Mouse (Mus musculus): ENCODE results near the gene Exph5. TPM values are rescaled to one million over a fixed set of nuclear protein-coding genes. Genes with fewer than 3 reads are reported as not detected.

Exph5 gene
- total and polyA plus RNA-seq, 2 experiments = 2.7 to 11.9 TPM

- H3K4me1 ChIP-seq (ENCODE audit: control insufficient read depth, insufficient read depth, low read length) = peaks cover 4% of the 10 kb centered on the region; the same call in 1 of the 2 replicates
- no peak overlapping the region for H3K4me3 ChIP-seq (ENCODE audit: insufficient read depth, low read depth, low read length)
- 24% methylated on average over 4 of the region's 4 CpGs for WGBS
- peak overlapping the region; percentile 89 for H3K27ac ChIP-seq (replicated peaks; ENCODE audit: insufficient read depth, low read depth, low read length)
- H3K36me3 ChIP-seq (ENCODE audit: control insufficient read depth, insufficient read depth, low read length) = no peaks in the 10 kb centered on the region
- DNase-seq (ENCODE audit: extremely low read depth, low read depth, low spot score) = peak; percentile 91
- no peaks in the 10 kb centered on the region for H3K27me3 ChIP-seq (ENCODE audit: control insufficient read depth, insufficient read depth, low read length)
- TF ChIP-seq POLR2A (IDR thresholded peaks at IDR 0.05; ENCODE audit: extremely low read depth, insufficient read depth, low read length) = no peak
- H3K9ac ChIP-seq (ENCODE audit: low read depth, low read length) = no peak overlapping the region
- no peaks in the 10 kb centered on the region; the same call in 1 of the 2 replicates for H3K79me2 ChIP-seq (ENCODE audit: control insufficient read depth, insufficient read depth, low read length)
Measured at GRCm38 (mm10) chr9:53333436-53333835, 32.0 kb downstream of the Exph5 start.

GRCm38 (mm10) chr9:53335131-53335530 is 33.7 kb downstream of the Exph5 start:
- no peak for DNase-seq (ENCODE audit: extremely low read depth, low read depth, low spot score)
- H3K79me2 ChIP-seq (ENCODE audit: control insufficient read depth, insufficient read depth, low read length) = no peaks in the 10 kb centered on the region; the same call in 1 of the 2 replicates
- no peak overlapping the region for H3K9ac ChIP-seq (ENCODE audit: low read depth, low read length)
- 89% methylated on average over 3 of the region's 3 CpGs for WGBS
- peaks cover 4% of the 10 kb centered on the region; the same call in 1 of the 2 replicates for H3K4me1 ChIP-seq (ENCODE audit: control insufficient read depth, insufficient read depth, low read length)
- H3K36me3 ChIP-seq (ENCODE audit: control insufficient read depth, insufficient read depth, low read length) = no peaks in the 10 kb centered on the region
- TF ChIP-seq POLR2A (IDR thresholded peaks at IDR 0.05; ENCODE audit: extremely low read depth, insufficient read depth, low read length) (no peak), CTCF (IDR thresholded peaks at IDR 0.05; ENCODE audit: low read depth, low read length) (no peak)
- no peak overlapping the region for H3K4me3 ChIP-seq (ENCODE audit: insufficient read depth, low read depth, low read length)
- no peaks in the 10 kb centered on the region for H3K27me3 ChIP-seq (ENCODE audit: control insufficient read depth, insufficient read depth, low read length)
- no peak overlapping the region for H3K27ac ChIP-seq (replicated peaks; ENCODE audit: insufficient read depth, low read depth, low read length)

GRCm38 (mm10) chr9:53339603-53340002 is 38.1 kb downstream of the Exph5 start:
- Histone ChIP-seq H3K27me3 (ENCODE audit: control insufficient read depth, insufficient read depth, low read length) (no peaks in the 10 kb centered on the region), H3K36me3 (ENCODE audit: control insufficient read depth, insufficient read depth, low read length) (no peaks in the 10 kb centered on the region), H3K9ac (ENCODE audit: low read depth, low read length) (no peak overlapping the region), H3K4me3 (ENCODE audit: insufficient read depth, low read depth, low read length) (no peak overlapping the region), H3K4me1 (ENCODE audit: control insufficient read depth, insufficient read depth, low read length) (peaks cover 10% of the 10 kb centered on the region), H3K27ac (replicated peaks; ENCODE audit: insufficient read depth, low read depth, low read length) (no peak overlapping the region), H3K79me2 (ENCODE audit: control insufficient read depth, insufficient read depth, low read length) (peaks cover 6% of the 10 kb centered on the region; the same call in 1 of the 2 replicates)
- TF ChIP-seq CTCF (IDR thresholded peaks at IDR 0.05; ENCODE audit: low read depth, low read length) (no peak), POLR2A (IDR thresholded peaks at IDR 0.05; ENCODE audit: extremely low read depth, insufficient read depth, low read length) (no peak)
- 83% methylated on average over 7 of the region's 7 CpGs for WGBS
- no peak for DNase-seq (ENCODE audit: extremely low read depth, low read depth, low spot score)

- no peaks in the 10 kb centered on the region for H3K27me3 ChIP-seq (ENCODE audit: control insufficient read depth, insufficient read depth, low read length)
- H3K9ac ChIP-seq (ENCODE audit: low read depth, low read length) = peak overlapping the region; percentile 47
- peaks cover 6% of the 10 kb centered on the region; the same call in 1 of the 2 replicates for H3K79me2 ChIP-seq (ENCODE audit: control insufficient read depth, insufficient read depth, low read length)
- no peaks in the 10 kb centered on the region for H3K36me3 ChIP-seq (ENCODE audit: control insufficient read depth, insufficient read depth, low read length)
- TF ChIP-seq CTCF (IDR thresholded peaks at IDR 0.05; ENCODE audit: low read depth, low read length) (no peak), POLR2A (IDR thresholded peaks at IDR 0.05; ENCODE audit: extremely low read depth, insufficient read depth, low read length) (no peak)
- peak overlapping the region; percentile 59 for H3K4me3 ChIP-seq (ENCODE audit: insufficient read depth, low read depth, low read length)
- peaks cover 16% of the 10 kb centered on the region for H3K4me1 ChIP-seq (ENCODE audit: control insufficient read depth, insufficient read depth, low read length)
- peak overlapping the region; percentile 97 for H3K27ac ChIP-seq (replicated peaks; ENCODE audit: insufficient read depth, low read depth, low read length)
- peak; percentile 91 for DNase-seq (ENCODE audit: extremely low read depth, low read depth, low spot score)
- WGBS = 11% methylated on average over 17 of the region's 17 CpGs
Measured at GRCm38 (mm10) chr9:53340328-53340916, 39.0 kb downstream of the Exph5 start.

- H3K36me3 ChIP-seq (ENCODE audit: control insufficient read depth, insufficient read depth, low read length) = no peaks in the 10 kb centered on the region
- H3K27ac ChIP-seq (replicated peaks; ENCODE audit: insufficient read depth, low read depth, low read length) = peak overlapping the region; percentile 97
- H3K79me2 ChIP-seq (ENCODE audit: control insufficient read depth, insufficient read depth, low read length) = peaks cover 6% of the 10 kb centered on the region; the same call in 1 of the 2 replicates
- peak; percentile 92 for DNase-seq (ENCODE audit: extremely low read depth, low read depth, low spot score)
- peak; percentile 48; the same call in 1 of the 2 replicates for TF ChIP-seq POLR2A (IDR thresholded peaks at IDR 0.05; ENCODE audit: extremely low read depth, insufficient read depth, low read length)
- no peak for TF ChIP-seq CTCF (IDR thresholded peaks at IDR 0.05; ENCODE audit: low read depth, low read length)
- under 1% methylated on average over 14 of the region's 14 CpGs for WGBS
- H3K27me3 ChIP-seq (ENCODE audit: control insufficient read depth, insufficient read depth, low read length) = no peaks in the 10 kb centered on the region
- peak overlapping the region; percentile 59 for H3K4me3 ChIP-seq (ENCODE audit: insufficient read depth, low read depth, low read length)
- peaks cover 19% of the 10 kb centered on the region for H3K4me1 ChIP-seq (ENCODE audit: control insufficient read depth, insufficient read depth, low read length)
- H3K9ac ChIP-seq (ENCODE audit: low read depth, low read length) = peak overlapping the region; percentile 61
Measured at GRCm38 (mm10) chr9:53340969-53341368, 39.5 kb downstream of the Exph5 start.

GRCm38 (mm10) chr9:53341981-53342380 is 40.5 kb downstream of the Exph5 start:
- no peak for TF ChIP-seq POLR2A (IDR thresholded peaks at IDR 0.05; ENCODE audit: extremely low read depth, insufficient read depth, low read length)
- TF ChIP-seq CTCF (IDR thresholded peaks at IDR 0.05; ENCODE audit: low read depth, low read length) = no peak
- Histone ChIP-seq H3K4me3 (ENCODE audit: insufficient read depth, low read depth, low read length) (peak overlapping the region; percentile 59), H3K27ac (replicated peaks; ENCODE audit: insufficient read depth, low read depth, low read length) (peak overlapping the region; percentile 97), H3K79me2 (ENCODE audit: control insufficient read depth, insufficient read depth, low read length) (peaks cover 7% of the 10 kb centered on the region; the same call in 1 of the 2 replicates), H3K36me3 (ENCODE audit: control insufficient read depth, insufficient read depth, low read length) (no peaks in the 10 kb centered on the region), H3K4me1 (ENCODE audit: control insufficient read depth, insufficient read depth, low read length) (peaks cover 24% of the 10 kb centered on the region), H3K27me3 (ENCODE audit: control insufficient read depth, insufficient read depth, low read length) (no peaks in the 10 kb centered on the region), H3K9ac (ENCODE audit: low read depth, low read length) (peak overlapping the region; percentile 71)
- WGBS = 28% methylated on average over 3 of the region's 3 CpGs
- peak; percentile 60 for DNase-seq (ENCODE audit: extremely low read depth, low read depth, low spot score)

Measured in liver, adult 2 months (tissue).